Mouse (Mus musculus) adrenal gland, postnatal 10 days (tissue): ENCODE measurements around the gene Gprin3. TPM values are rescaled to one million over a fixed set of nuclear protein-coding genes. Genes with fewer than 3 reads are reported as not detected.

Experiments
- DNase-seq: peaks from one replicate; pipeline ENCODE4 v3.0.0; 2021; ENCODE audit warnings: mixed read lengths
- long read RNA-seq, 2 experiments: library from polyadenylated mRNA; stranded (forward); transcript quantifications; one replicate each; pipeline ENCODE4 v2.0.0; 2021
- total RNA-seq, 2 experiments: library from RNA; stranded (reverse); gene quantifications; 2 replicates each; pipeline ENCODE4 v1.2.3; 2021

Gprin3 gene
- total RNA-seq: 1 to 10 TPM; 5.4 to 5.8 TPM
- long read RNA-seq, experiment 1, full-length matches to known transcripts: 3 of 3 reads
- long read RNA-seq, experiment 1, partial matches to known transcripts: 0 of 3 reads
- long read RNA-seq, experiment 1, other reads (novel, unspliced or antisense): 0 of 3 reads
- long read RNA-seq, experiment 2, full-length matches to known transcripts: 1 of 1 reads
- long read RNA-seq, experiment 2, partial matches to known transcripts: 0 of 1 reads
- long read RNA-seq, experiment 2, other reads (novel, unspliced or antisense): 0 of 1 reads

DNA sequence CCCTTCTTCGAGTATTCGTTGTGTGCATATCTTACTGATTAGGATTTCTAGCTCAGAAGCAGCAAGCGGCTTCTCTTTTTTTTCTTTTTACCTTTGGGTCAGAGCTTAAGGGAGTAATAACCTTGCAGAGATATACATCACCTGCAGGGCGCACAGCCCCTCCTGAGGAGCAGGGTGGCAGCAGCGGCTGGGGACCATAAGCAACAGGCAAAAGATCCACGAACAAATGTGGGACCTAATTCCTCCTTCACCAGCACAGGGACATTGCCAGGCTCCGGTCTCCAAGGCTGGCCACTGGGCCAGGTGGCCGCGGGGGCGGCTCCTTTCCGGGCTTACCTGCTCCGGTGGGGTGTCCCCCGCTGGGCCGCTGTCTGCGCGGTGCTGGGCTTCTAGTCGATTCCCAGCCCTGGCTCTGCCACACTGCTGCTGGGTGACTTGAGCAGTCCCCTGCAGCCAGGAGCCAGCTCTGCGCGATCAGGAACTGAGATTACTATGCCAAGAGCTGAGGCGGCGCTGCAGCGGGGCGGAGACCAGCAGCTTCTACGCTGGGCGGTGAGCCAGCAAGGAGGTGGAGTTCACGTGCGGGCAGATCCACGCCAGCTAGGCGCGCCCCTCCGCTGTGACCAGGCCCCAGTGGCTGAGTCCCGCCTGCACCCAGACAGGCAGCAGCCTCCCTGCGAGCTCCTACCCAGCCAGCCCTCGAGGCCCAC, at the start of gene Gprin3:
Gprin3 (minus strand) TSS at position 471 of the 710 bp plus-strand sequence.
- peak; percentile 93 for DNase-seq

GRCm38 (mm10) chr6:59458861-59459260, 32.8 kb upstream of the Gprin3 start:
- no peak for DNase-seq

DNA sequence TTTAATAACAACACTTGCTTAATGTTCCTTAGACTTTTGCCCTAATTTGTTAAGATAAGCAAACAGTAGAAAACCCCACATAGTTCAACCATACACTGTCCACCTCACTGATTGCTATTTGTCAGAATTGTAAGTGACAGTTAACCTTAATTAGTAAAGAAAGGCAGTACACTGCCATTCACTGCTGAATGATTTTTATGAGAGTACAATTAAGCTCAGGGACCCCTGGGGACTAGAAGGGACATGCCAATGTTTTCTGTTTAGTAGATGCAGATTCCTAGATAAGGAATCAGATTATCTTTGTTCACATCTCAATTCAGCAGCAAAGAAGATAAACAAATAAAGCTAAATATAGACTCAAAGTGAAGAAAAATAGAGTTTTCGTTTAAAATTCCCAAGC, 30.0 kb upstream of the Gprin3 start:
- no peak for DNase-seq

GRCm38 (mm10) chr6:59451348-59451747, 25.3 kb upstream of the Gprin3 start:
- peak; percentile 55 for DNase-seq

DNA sequence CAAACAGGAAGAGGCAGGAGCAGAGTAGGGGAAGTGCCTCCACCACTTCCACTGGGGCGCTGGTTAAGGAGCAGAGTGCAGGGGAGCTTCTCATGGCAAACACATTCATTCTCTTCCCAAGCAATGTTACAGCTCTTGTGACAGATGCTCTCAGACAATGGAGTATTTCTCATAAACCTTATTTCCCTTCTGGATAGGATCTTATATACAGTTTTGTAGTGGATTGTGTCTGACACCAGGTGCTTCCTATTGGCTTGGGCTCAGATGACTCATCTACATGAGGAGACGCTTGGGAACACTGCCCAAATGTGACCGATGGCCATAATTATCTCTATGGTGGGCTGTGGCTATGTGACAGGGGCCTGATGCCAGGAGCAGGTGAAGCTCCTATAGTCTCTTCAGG, 19.0 kb upstream of the Gprin3 start:
- no peak for DNase-seq

DNA sequence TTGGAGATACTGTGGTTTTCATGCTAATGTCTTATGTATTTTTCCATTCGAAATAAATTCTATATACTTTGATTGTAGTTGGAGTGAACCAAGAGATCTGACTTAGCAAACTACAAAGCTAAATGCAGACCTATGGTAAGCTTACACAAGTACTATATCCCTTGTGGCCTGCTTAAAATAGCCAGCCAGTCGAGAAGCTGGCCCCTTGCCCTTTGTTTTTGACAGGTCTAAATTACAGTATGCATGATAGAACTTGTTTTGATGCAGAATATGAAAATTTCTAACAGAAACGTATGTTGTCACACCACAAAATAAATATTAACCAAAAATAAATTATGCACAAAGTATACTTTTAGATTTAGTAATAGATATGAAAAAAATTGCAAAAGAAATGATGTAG, 9.8 kb upstream of the Gprin3 start:
- DNase-seq: peak; percentile 38

GRCm38 (mm10) chr6:59433116-59433515, 7.0 kb upstream of the Gprin3 start:
- no peak for DNase-seq

- DNase-seq: no peak
Observed at GRCm38 (mm10) chr6:59426534-59426885, 416 bp upstream of the Gprin3 start.

- no peak for DNase-seq
Observed at GRCm38 (mm10) chr6:59424871-59425740, 988 bp downstream of the Gprin3 start.

DNA sequence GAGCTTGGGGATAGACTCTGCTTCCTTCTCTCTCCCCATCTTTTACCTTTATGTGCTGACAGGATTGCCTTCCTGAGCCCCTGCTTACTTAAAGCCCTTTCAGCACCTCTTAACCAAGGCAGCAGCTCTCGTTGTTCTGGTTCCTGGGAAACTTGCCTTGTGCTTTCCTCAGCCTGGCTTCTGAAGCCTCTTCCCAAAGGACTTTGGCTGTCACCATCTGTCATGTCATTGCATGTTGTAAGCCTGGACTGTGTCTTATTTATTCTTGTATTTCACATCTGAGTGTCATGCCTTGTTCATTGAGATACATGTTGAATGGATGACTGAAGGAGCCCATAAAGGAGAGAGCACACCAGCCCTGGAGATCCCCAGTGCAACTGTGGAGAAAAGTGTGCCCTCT, 2.3 kb downstream of the Gprin3 start:
- DNase-seq: no peak

- no peak for DNase-seq
Observed at GRCm38 (mm10) chr6:59419264-59419663, 6.8 kb downstream of the Gprin3 start.

GRCm38 (mm10) chr6:59418659-59419058, 7.4 kb downstream of the Gprin3 start:
- no peak for DNase-seq

DNA sequence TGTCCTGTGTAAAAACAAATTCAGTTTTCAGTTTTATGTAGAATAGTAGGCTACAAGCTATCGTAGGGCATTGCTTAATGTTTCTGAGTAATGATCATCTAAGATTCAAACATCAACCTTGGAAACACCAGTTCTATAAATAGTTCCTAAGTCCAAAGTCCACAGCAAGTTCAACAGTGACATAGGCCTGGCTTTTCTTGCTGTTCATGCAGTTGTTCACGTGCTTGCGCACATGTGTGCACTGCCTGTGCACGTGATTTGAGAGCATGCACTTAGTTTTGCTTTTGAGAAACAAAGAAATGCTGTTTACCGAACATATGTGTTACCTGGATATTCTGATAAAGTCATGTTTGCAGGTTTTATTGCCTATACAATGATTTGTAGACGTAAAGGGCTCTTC, 11.3 kb downstream of the Gprin3 start:
- DNase-seq: no peak

- no peak for DNase-seq
Observed at GRCm38 (mm10) chr6:59412417-59413346, 13.4 kb downstream of the Gprin3 start.

DNA sequence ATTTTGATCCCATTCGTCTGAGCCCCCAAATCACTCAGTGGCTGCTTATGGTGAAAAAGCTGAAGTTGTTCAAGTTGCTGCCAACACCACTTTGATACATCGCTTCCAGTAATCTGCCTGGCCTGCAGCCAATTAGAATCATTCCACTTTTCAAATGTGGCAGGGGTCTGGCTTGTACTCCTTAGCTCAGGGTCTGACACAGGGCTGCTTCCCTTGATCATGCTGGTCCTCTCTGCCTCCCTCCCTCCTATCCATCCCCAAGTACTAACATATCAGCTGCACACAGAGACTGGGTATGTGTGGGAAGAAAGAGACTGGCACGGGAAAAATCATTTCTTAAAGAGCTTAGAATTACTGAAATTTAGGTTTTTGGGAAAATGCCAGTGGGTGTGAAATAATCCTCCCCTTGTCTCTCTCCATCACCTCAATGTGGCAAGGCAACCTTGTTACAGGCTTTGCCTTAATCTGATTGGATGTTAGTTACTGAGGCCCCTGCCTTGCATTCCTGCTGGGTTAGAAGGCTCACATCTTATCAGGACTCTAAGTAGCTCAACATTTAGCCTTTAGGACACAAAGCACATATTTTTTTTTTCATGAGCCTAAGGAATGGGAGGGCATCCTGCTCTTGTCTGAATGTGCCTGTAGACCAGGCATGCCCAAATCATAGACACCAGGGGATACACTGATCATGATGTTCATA, 16.9 kb downstream of the Gprin3 start:
- no peak for DNase-seq

GRCm38 (mm10) chr6:59407482-59407997, 18.6 kb downstream of the Gprin3 start:
- DNase-seq: no peak

- no peak for DNase-seq
Observed at GRCm38 (mm10) chr6:59390208-59390607, 35.9 kb downstream of the Gprin3 start.

- DNase-seq: no peak
Observed at GRCm38 (mm10) chr6:59365300-59365699, 60.8 kb downstream of the Gprin3 start.

- DNase-seq: no peak
Observed at GRCm38 (mm10) chr6:59363282-59363681, 62.8 kb downstream of the Gprin3 start.

DNA sequence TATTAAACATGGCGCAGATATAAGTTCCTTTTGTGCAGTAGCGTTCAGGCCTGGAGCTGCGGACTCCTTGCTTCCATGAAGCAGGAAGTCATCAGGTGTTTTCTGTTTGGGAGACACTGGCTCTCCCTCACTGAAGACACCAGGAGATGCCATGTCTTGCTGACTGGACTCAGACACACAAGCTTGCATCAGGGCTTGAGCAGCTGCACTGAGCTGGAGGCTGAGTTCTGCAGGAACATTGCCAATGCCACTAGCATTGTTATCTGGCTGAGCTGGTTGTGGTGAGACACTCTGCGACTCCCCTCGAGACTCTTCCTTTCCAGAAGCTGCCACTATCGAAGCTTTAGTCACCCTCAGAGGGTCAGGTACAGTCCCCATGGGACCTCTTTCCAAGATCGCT, 71.2 kb downstream of the Gprin3 start:
- no peak for DNase-seq
